Mouse (Mus musculus): ENCODE results near the gene Slc30a2. TPM values are rescaled to one million over a fixed set of nuclear protein-coding genes. Genes with fewer than 3 reads are reported as not detected.

Gene Slc30a2
- total RNA-seq, 1 experiment from 2014 or later = not detected

GRCm38 (mm10) chr4:134387268-134387667 is 44.3 kb downstream of the Slc30a2 start:
- no peak for ATAC-seq (replicated peaks; ENCODE audit: insufficient number of reproducible peaks, low FRiP score, low TSS enrichment, poor library complexity, severe bottlenecking)

DNA sequence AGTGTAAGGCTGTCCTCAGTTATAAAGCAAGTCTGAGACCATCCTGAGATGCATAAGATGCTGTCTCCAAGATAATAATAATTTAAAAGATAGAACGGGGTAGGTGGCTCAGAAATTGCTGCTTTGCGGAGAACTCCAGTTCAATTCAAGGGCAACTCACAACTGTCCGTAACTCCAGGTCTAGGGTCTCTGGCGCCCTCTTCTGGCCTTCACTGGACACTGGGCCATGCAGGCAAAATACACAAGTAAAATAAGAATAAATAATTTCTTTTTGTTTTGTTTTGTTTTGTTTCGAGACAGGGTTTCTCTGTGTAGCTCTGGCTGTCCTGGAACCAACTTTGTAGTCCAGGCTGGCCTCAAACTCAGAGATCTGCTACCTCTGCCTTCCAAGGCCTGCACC is 45.4 kb downstream of the Slc30a2 start:
- ATAC-seq (replicated peaks; ENCODE audit: insufficient number of reproducible peaks, low FRiP score, low TSS enrichment, poor library complexity, severe bottlenecking) = peak; percentile 76; the same call in 1 of the 2 replicates

DNA sequence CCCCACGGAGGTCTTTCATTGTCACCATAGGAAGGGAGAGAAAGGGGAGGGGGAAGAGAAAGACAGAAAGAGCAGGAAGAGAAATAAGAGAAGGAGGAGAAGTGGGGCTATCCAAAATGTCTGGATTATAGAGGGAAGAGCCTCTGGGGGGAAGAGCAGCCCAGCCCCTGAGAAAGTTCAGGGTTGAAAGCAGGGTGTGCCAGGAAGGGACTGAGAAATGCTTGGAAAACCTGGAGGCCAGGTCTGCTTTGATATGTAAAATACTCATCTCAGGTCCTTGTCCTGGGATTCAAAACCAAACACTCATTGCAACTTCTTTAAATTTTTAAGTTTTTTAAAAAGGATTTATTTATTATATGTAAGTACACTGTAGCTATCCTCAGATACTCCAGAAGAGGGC is 48.7 kb downstream of the Slc30a2 start:
- no peak for ATAC-seq (replicated peaks; ENCODE audit: insufficient number of reproducible peaks, low FRiP score, low TSS enrichment, poor library complexity, severe bottlenecking)

DNA sequence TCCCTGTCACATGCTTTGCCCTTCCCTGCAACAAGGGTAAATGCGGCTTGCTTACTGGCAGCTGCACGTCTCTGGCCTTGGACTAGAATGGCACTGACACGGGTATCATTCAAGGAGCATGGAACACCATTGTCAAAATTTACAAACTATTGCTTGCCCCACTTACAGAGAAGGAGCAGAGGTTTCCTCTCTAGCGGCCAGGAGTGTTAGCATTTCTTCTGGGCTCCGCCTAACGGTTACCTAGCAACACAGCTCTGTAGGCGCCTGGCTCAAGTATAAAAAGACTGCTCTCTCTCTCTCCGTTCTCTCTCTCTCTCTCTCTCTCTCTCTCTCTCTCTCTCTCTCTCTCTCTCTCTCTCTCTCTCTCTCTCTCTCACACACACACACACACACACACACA is 49.6 kb downstream of the Slc30a2 start:
- ATAC-seq (replicated peaks; ENCODE audit: insufficient number of reproducible peaks, low FRiP score, low TSS enrichment, poor library complexity, severe bottlenecking) = no peak

- no peak for ATAC-seq (replicated peaks; ENCODE audit: insufficient number of reproducible peaks, low FRiP score, low TSS enrichment, poor library complexity, severe bottlenecking)
These were observed 50.0 kb downstream of the Slc30a2 start for GRCm38 (mm10) chr4:134393026-134393425.

- no peak for ATAC-seq (replicated peaks; ENCODE audit: insufficient number of reproducible peaks, low FRiP score, low TSS enrichment, poor library complexity, severe bottlenecking)
These were observed 52.2 kb downstream of the Slc30a2 start for GRCm38 (mm10) chr4:134395142-134395541.

GRCm38 (mm10) chr4:134395977-134396825 is 53.2 kb downstream of the Slc30a2 start, which contains the start of gene Pafah2:
Pafah2 (plus strand) TSS chr4:134396320.
- peak; percentile 100 for ATAC-seq (replicated peaks; ENCODE audit: insufficient number of reproducible peaks, low FRiP score, low TSS enrichment, poor library complexity, severe bottlenecking)

- ATAC-seq (replicated peaks; ENCODE audit: insufficient number of reproducible peaks, low FRiP score, low TSS enrichment, poor library complexity, severe bottlenecking) = no peak
These were observed 54.1 kb downstream of the Slc30a2 start for GRCm38 (mm10) chr4:134397121-134397520.

- ATAC-seq (replicated peaks; ENCODE audit: insufficient number of reproducible peaks, low FRiP score, low TSS enrichment, poor library complexity, severe bottlenecking) = no peak
These were observed 54.8 kb downstream of the Slc30a2 start for GRCm38 (mm10) chr4:134397732-134398131.

DNA sequence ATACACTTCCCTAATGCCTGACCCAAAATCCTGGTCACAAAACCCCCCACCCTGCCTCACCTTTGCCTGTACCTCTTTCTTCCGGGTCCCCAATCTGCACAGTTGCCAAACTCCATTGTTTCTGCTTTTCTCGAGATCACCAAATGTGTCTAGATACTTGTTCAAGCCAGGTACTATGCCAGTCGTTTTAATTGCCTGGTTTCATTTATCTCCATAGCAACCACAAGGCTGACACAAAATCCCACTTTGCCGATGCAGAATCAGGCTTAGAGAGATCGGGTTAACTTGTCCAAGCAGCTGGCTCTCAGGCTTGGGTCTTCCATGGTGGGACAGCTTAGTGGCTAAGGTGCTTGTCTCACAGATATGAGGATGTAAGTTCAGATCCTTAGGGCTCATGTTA is 57.2 kb downstream of the Slc30a2 start:
- ATAC-seq (replicated peaks; ENCODE audit: insufficient number of reproducible peaks, low FRiP score, low TSS enrichment, poor library complexity, severe bottlenecking) = no peak

DNA sequence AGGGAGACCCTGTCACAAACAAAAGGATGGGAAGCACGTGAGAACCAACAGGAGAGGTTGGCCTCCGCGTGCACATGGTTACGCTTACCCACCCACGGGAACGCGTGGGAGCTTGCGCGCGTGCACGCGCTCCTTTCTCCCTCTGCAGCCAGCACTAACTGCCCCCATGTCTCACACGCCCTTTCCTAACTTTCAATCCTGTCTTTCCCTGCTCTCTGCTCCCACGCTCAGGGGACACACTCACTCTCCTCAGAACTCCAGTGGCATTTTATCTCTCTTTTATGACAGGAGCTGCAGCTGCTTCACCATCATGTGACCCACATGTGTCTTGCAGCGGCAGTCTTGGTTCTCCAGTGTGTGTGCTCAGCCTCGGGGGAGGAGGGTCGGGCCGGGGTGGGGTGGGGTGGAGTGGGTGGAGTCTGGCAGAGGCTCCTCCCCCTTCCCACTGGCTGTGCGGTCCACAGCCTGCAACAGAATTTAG is 58.2 kb downstream of the Slc30a2 start:
- ATAC-seq (replicated peaks; ENCODE audit: insufficient number of reproducible peaks, low FRiP score, low TSS enrichment, poor library complexity, severe bottlenecking) = no peak

- ATAC-seq (replicated peaks; ENCODE audit: insufficient number of reproducible peaks, low FRiP score, low TSS enrichment, poor library complexity, severe bottlenecking) = no peak
These were observed 59.0 kb downstream of the Slc30a2 start for GRCm38 (mm10) chr4:134401856-134402570.

DNA sequence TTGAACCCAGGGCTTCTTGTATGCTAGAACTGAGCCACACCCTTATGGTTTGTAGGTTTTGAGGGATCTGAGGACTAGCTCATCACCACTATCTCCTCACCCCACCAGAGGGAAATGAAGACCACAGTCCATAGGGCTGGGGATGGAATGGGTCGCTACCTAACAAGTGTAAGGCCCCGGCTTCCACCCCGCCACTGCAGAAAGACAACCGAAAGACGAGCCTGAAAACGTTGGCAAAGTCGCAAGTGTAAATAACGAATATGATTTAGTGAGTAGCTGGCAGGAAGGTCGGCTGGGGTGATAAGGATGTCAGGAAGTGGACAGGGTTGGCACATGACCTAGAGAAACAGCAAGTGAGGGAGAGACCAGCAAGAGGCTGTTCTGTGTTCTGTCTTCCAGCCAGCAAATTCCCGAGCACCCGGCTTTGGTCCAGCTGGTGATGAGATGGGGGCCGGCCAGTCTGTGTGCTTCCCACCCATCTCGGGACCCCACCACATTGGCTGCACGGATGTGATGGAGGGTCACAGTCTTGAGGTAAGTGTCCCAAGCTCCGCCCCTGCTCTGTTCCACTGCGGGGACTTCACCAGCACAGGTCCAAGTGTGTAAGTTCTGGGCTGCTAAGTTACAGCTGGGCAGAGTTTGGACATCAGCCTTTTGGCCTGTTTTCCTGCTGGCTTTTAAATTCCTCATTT is 59.7 kb downstream of the Slc30a2 start:
- ATAC-seq (replicated peaks; ENCODE audit: insufficient number of reproducible peaks, low FRiP score, low TSS enrichment, poor library complexity, severe bottlenecking) = no peak

- ATAC-seq (replicated peaks; ENCODE audit: insufficient number of reproducible peaks, low FRiP score, low TSS enrichment, poor library complexity, severe bottlenecking) = no peak
These were observed 60.7 kb downstream of the Slc30a2 start for GRCm38 (mm10) chr4:134403721-134404120.

Other genes with a start within 250 kb of the Slc30a2 start
- gene Cd52, start 248.1 kb upstream of the Slc30a2 start, total RNA-seq (2017) = 1,277 to 1,906 TPM (median 1,626 TPM) in 3 replicates
- gene Ubxn11, start 240.6 kb upstream of the Slc30a2 start, total RNA-seq (2017) = 8.5 to 13.7 TPM (median 10.6 TPM) in 3 replicates
- 320 to 400 TPM (median 328 TPM) in 3 replicates for gene Sh3bgrl3, start 214.4 kb upstream of the Slc30a2 start, total RNA-seq (2017)
- 21.6 to 36.1 TPM (median 24.2 TPM) in 3 replicates for gene Cep85, start 156.1 kb upstream of the Slc30a2 start, total RNA-seq (2017)
- not detected in 3 replicates for gene Gm7534, start 140.2 kb upstream of the Slc30a2 start, total RNA-seq (2017)
- not detected in 3 replicates for gene Catsper4, start 115.8 kb upstream of the Slc30a2 start, total RNA-seq (2017)
- gene Cnksr1, start 104.8 kb upstream of the Slc30a2 start, total RNA-seq (2017) = not detected in 3 replicates
- 1.4 TPM in 1 of 3 replicates, not detected in the others for gene E130218I03Rik, start 99.5 kb upstream of the Slc30a2 start, total RNA-seq (2017)
- gene Zfp593, start 97.6 kb upstream of the Slc30a2 start, total RNA-seq (2017) = 2.8 to 8.7 TPM (median 6.0 TPM) in 3 replicates
- not detected in 3 replicates for gene Gm30191, start 96.2 kb upstream of the Slc30a2 start, total RNA-seq (2017)
- gene Grrp1, start 89.1 kb upstream of the Slc30a2 start, total RNA-seq (2017) = not detected in 3 replicates
- 14.7 to 25.2 TPM (median 21.5 TPM) in 3 replicates for gene Pdik1l, start 55.3 kb upstream of the Slc30a2 start, total RNA-seq (2017)
- not detected in 3 replicates for gene Trim63, start 28.1 kb upstream of the Slc30a2 start, total RNA-seq (2017)
- 0.29 TPM in 1 of 3 replicates, not detected in the others for gene Extl1, start 40.7 kb downstream of the Slc30a2 start, total RNA-seq (2017)
- 0.64 to 3.8 TPM (median 1.5 TPM) in 3 replicates for gene Pafah2, start 53.1 kb downstream of the Slc30a2 start, total RNA-seq (2017)
- gene Stmn1, start 125.1 kb downstream of the Slc30a2 start, total RNA-seq (2017) = 17.1 to 48.5 TPM (median 25.0 TPM) in 3 replicates
- gene Paqr7, start 153.5 kb downstream of the Slc30a2 start, total RNA-seq (2017) = 2.3 to 9.8 TPM (median 5.0 TPM) in 3 replicates
- gene Aunip, start 167.8 kb downstream of the Slc30a2 start, total RNA-seq (2017) = not detected in 3 replicates
- gene Mtfr1l, start 192.2 kb downstream of the Slc30a2 start, total RNA-seq (2017) = 35.4 to 39.0 TPM (median 37.6 TPM) in 3 replicates
- 13.0 to 27.3 TPM (median 15.4 TPM) in 3 replicates for gene Selenon, start 209.0 kb downstream of the Slc30a2 start, total RNA-seq (2017)